Mouse (Mus musculus) neutrophil, adult 59 days (primary cell): ENCODE results near the gene Gnpat. TPM values are rescaled to one million over a fixed set of nuclear protein-coding genes. Genes with fewer than 3 reads are reported as not detected.

Source experiments
- total RNA-seq, 2 experiments: library from RNA; stranded (reverse); gene quantifications; 1 replicate in 1 of 2; 2 replicates in 1 of 2; pipeline ENCODE4 v1.2.4; 2023

Gene Gnpat
- total RNA-seq = 10 to 100 TPM; 29.0 to 33.1 TPM

GRCm38 (mm10) chr8:124862321-124863162 lies at the start of gene Gnpat, which contains the start of gene 2810004N23Rik:
TSS of gene Gnpat (plus strand) at chr8:124863033.
TSS of gene 2810004N23Rik (minus strand) at chr8:124863120.

GRCm38 (mm10) chr8:124897386-124898250 lies 34.8 kb downstream of the Gnpat start, which contains the start of the genes Exoc8 and Sprtn:
TSS of gene Exoc8 (minus strand) at chr8:124897705.
TSS of gene Sprtn (plus strand) at chr8:124897886.

Other genes with a start within 250 kb of the Gnpat start
- 1 to 10 TPM; 4.3 to 5.2 TPM for gene 2310022B05Rik, start 199.7 kb upstream of the Gnpat start, total RNA-seq
- gene Ttc13, start 141.1 kb upstream of the Gnpat start, total RNA-seq = 10 to 100 TPM; 42.0 to 42.9 TPM
- gene Arv1, start 140.9 kb upstream of the Gnpat start, total RNA-seq = 1 to 10 TPM; 4.7 to 5.1 TPM
- under 1 TPM in 1 of 2 experiments, not detected in 1; 0.44 TPM for gene Fam89a, start 111.2 kb upstream of the Gnpat start, total RNA-seq
- gene Trim67, start 69.9 kb upstream of the Gnpat start, total RNA-seq = not detected
- 1 to 10 TPM; 7.8 to 8.8 TPM for gene 2810004N23Rik, start 87 bp downstream of the Gnpat start, total RNA-seq
- 10 to 100 TPM; 14.2 TPM for gene Exoc8, start 34.7 kb downstream of the Gnpat start, total RNA-seq
- 10 to 100 TPM; 16.8 to 18.6 TPM for gene Sprtn, start 34.9 kb downstream of the Gnpat start, total RNA-seq
- gene Egln1, start 86.3 kb downstream of the Gnpat start, total RNA-seq = 10 to 100 TPM; 17.5 to 21.2 TPM
- gene Tsnax, start 150.0 kb downstream of the Gnpat start, total RNA-seq = 10 to 100 TPM; 15.4 to 19.8 TPM
- gene Disc1, start 191.2 kb downstream of the Gnpat start, total RNA-seq = 1 to 10 TPM; 5.2 to 7.3 TPM